Mouse (Mus musculus): ENCODE measurements at regions not wholly inside any gene's neighbourhood (a gene's known extent, or its start where the extent isn't known, plus 50 kb on each side); places are given as distances from the start of the nearest gene placed in this dataset.

DNA sequence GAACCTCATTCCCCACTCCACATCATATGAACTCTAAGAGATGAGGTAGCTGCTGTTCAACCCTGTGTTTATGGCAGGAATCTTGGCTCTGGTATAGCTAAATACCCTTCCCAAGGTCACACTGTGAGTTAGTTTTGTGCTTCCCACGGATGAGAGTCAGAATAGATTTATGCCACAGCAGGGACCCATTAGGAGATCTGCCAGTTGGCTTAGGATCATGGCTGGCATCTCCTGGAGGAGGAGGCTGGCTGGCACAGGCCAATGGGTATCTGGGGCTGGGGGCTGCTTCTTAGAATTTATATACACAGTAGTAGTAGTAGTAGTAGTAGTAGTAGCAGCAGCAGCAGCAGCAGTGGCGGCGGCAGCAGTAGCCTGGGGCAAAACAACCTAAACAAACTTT, 111.8 kb downstream of the Nucb2 start:
- Histone ChIP-seq H3K36me3 (ENCODE audit: control insufficient read depth, insufficient read depth) (no peaks in the 10 kb centered on the region), H3K79me3 (ENCODE audit: low read depth) (no peaks in the 10 kb centered on the region), H3K27me3 (ENCODE audit: control insufficient read depth, insufficient read depth, insufficient read length) (no peaks in the 10 kb centered on the region), H3ac (ENCODE audit: control insufficient read depth, insufficient read length, low read depth) (no peak overlapping the region), H3K4me3 (ENCODE audit: insufficient read depth, poor library complexity, severe bottlenecking) (no peak overlapping the region), H3K79me2 (ENCODE audit: control insufficient read depth, insufficient read depth) (no peaks in the 10 kb centered on the region)
- no peak for TF ChIP-seq CEBPB (IDR thresholded peaks at IDR 0.05; ENCODE audit: low read depth)
- TF ChIP-seq FOSL1 (IDR thresholded peaks at IDR 0.05; ENCODE audit: insufficient read depth, low read length, poor library complexity, severe bottlenecking) = no peak
- no peak for TF ChIP-seq MYOD1 (IDR thresholded peaks at IDR 0.05; ENCODE audit: control insufficient read depth, insufficient read length, low read depth)
- TF ChIP-seq MYOG (IDR thresholded peaks at IDR 0.05; ENCODE audit: control insufficient read depth, extremely low read depth, insufficient read length) = no peak
- no peak for TF ChIP-seq MAX (IDR thresholded peaks at IDR 0.05)
- no peak for TF ChIP-seq USF1 (IDR thresholded peaks at IDR 0.05; ENCODE audit: low read depth)
- no peak for TF ChIP-seq CTCF (IDR thresholded peaks at IDR 0.05; ENCODE audit: control insufficient read depth, insufficient read depth, insufficient read length)

DNA sequence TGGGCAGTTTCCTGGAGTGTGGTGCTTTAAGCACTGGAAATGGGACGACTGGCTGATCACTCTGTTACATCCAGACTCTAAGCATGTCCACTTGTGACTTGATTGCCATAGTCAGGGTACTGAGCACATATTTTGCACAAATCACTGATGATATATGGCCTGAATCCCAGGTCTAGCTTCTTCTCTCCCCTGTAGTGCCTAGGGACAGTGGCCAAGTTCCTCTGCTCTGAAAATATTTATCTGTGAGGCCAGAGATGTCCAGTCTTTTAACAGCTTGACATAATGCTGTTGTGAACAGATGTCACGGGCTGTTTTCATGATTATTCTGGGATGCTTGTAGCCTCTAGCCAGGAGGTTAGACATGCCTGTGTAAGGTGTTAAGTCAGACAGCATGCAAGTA, 115.5 kb downstream of the Nucb2 start:
- Histone ChIP-seq H3ac (ENCODE audit: control insufficient read depth, insufficient read length, low read depth) (no peak overlapping the region), H3K4me3 (ENCODE audit: insufficient read depth, poor library complexity, severe bottlenecking) (no peak overlapping the region), H3K36me3 (ENCODE audit: control insufficient read depth, insufficient read depth) (no peaks in the 10 kb centered on the region), H3K79me2 (ENCODE audit: control insufficient read depth, insufficient read depth) (no peaks in the 10 kb centered on the region), H3K79me3 (ENCODE audit: low read depth) (no peaks in the 10 kb centered on the region), H3K27me3 (ENCODE audit: control insufficient read depth, insufficient read depth, insufficient read length) (no peaks in the 10 kb centered on the region)
- no peak for TF ChIP-seq USF1 (IDR thresholded peaks at IDR 0.05; ENCODE audit: low read depth)
- no peak for TF ChIP-seq MYOG (IDR thresholded peaks at IDR 0.05; ENCODE audit: control insufficient read depth, extremely low read depth, insufficient read length)
- no peak for TF ChIP-seq CEBPB (IDR thresholded peaks at IDR 0.05; ENCODE audit: low read depth)
- TF ChIP-seq FOSL1 (IDR thresholded peaks at IDR 0.05; ENCODE audit: insufficient read depth, low read length, poor library complexity, severe bottlenecking) = no peak
- TF ChIP-seq CTCF (IDR thresholded peaks at IDR 0.05; ENCODE audit: control insufficient read depth, insufficient read depth, insufficient read length) = no peak
- TF ChIP-seq MAX (IDR thresholded peaks at IDR 0.05) = no peak
- TF ChIP-seq MYOD1 (IDR thresholded peaks at IDR 0.05; ENCODE audit: control insufficient read depth, insufficient read length, low read depth) = no peak

- H3ac ChIP-seq (ENCODE audit: control insufficient read depth, insufficient read length, low read depth) = no peak overlapping the region
- TF ChIP-seq CEBPB (IDR thresholded peaks at IDR 0.05; ENCODE audit: low read depth) = no peak
- TF ChIP-seq MYOG (IDR thresholded peaks at IDR 0.05; ENCODE audit: control insufficient read depth, extremely low read depth, insufficient read length) = no peak
- TF ChIP-seq USF1 (IDR thresholded peaks at IDR 0.05; ENCODE audit: low read depth) = no peak
- no peak for TF ChIP-seq CTCF (IDR thresholded peaks at IDR 0.05; ENCODE audit: control insufficient read depth, insufficient read depth, insufficient read length)
- no peak for TF ChIP-seq MAX (IDR thresholded peaks at IDR 0.05)
- TF ChIP-seq MYOD1 (IDR thresholded peaks at IDR 0.05; ENCODE audit: control insufficient read depth, insufficient read length, low read depth) = no peak
- no peak for TF ChIP-seq FOSL1 (IDR thresholded peaks at IDR 0.05; ENCODE audit: insufficient read depth, low read length, poor library complexity, severe bottlenecking)
- H3K79me3 ChIP-seq (ENCODE audit: low read depth) = no peaks in the 10 kb centered on the region
- no peaks in the 10 kb centered on the region for H3K27me3 ChIP-seq (ENCODE audit: control insufficient read depth, insufficient read depth, insufficient read length)
- no peaks in the 10 kb centered on the region for H3K36me3 ChIP-seq (ENCODE audit: control insufficient read depth, insufficient read depth)
- H3K79me2 ChIP-seq (ENCODE audit: control insufficient read depth, insufficient read depth) = no peaks in the 10 kb centered on the region
- no peak overlapping the region for H3K4me3 ChIP-seq (ENCODE audit: insufficient read depth, poor library complexity, severe bottlenecking)
Measured at GRCm38 (mm10) chr7:116620381-116620780, 116.2 kb downstream of the Nucb2 start.

GRCm38 (mm10) chr7:116633210-116633609, 129.0 kb downstream of the Nucb2 start:
- H3K4me3 ChIP-seq (ENCODE audit: insufficient read depth, poor library complexity, severe bottlenecking) = no peak overlapping the region
- no peaks in the 10 kb centered on the region for H3K79me2 ChIP-seq (ENCODE audit: control insufficient read depth, insufficient read depth)
- H3K27me3 ChIP-seq (ENCODE audit: control insufficient read depth, insufficient read depth, insufficient read length) = no peaks in the 10 kb centered on the region
- no peaks in the 10 kb centered on the region for H3K79me3 ChIP-seq (ENCODE audit: low read depth)
- no peak for TF ChIP-seq CTCF (IDR thresholded peaks at IDR 0.05; ENCODE audit: control insufficient read depth, insufficient read depth, insufficient read length)
- no peak for TF ChIP-seq CEBPB (IDR thresholded peaks at IDR 0.05; ENCODE audit: low read depth)
- TF ChIP-seq USF1 (IDR thresholded peaks at IDR 0.05; ENCODE audit: low read depth) = no peak
- TF ChIP-seq MYOG (IDR thresholded peaks at IDR 0.05; ENCODE audit: control insufficient read depth, extremely low read depth, insufficient read length) = no peak
- no peak for TF ChIP-seq MAX (IDR thresholded peaks at IDR 0.05)
- TF ChIP-seq FOSL1 (IDR thresholded peaks at IDR 0.05; ENCODE audit: insufficient read depth, low read length, poor library complexity, severe bottlenecking) = no peak
- TF ChIP-seq MYOD1 (IDR thresholded peaks at IDR 0.05; ENCODE audit: control insufficient read depth, insufficient read length, low read depth) = no peak
- H3K36me3 ChIP-seq (ENCODE audit: control insufficient read depth, insufficient read depth) = no peaks in the 10 kb centered on the region
- H3ac ChIP-seq (ENCODE audit: control insufficient read depth, insufficient read length, low read depth) = no peak overlapping the region

- H3ac ChIP-seq (ENCODE audit: control insufficient read depth, insufficient read length, low read depth) = no peak overlapping the region
- no peak overlapping the region for H3K4me3 ChIP-seq (ENCODE audit: insufficient read depth, poor library complexity, severe bottlenecking)
- no peaks in the 10 kb centered on the region for H3K27me3 ChIP-seq (ENCODE audit: control insufficient read depth, insufficient read depth, insufficient read length)
- no peaks in the 10 kb centered on the region for H3K79me2 ChIP-seq (ENCODE audit: control insufficient read depth, insufficient read depth)
- no peaks in the 10 kb centered on the region for H3K36me3 ChIP-seq (ENCODE audit: control insufficient read depth, insufficient read depth)
- H3K79me3 ChIP-seq (ENCODE audit: low read depth) = no peaks in the 10 kb centered on the region
- TF ChIP-seq CTCF (IDR thresholded peaks at IDR 0.05; ENCODE audit: control insufficient read depth, insufficient read depth, insufficient read length) (no peak), MYOG (IDR thresholded peaks at IDR 0.05; ENCODE audit: control insufficient read depth, extremely low read depth, insufficient read length) (no peak), MYOD1 (IDR thresholded peaks at IDR 0.05; ENCODE audit: control insufficient read depth, insufficient read length, low read depth) (no peak), MAX (IDR thresholded peaks at IDR 0.05) (no peak), CEBPB (IDR thresholded peaks at IDR 0.05; ENCODE audit: low read depth) (no peak)
Measured at GRCm38 (mm10) chr7:116644902-116645650, 140.9 kb downstream of the Nucb2 start.

Measured in C2C12 (cell line).